Mouse (Mus musculus) left cerebral cortex, postnatal 36 days (tissue): ENCODE results near the gene Bcr. TPM values are rescaled to one million over a fixed set of nuclear protein-coding genes. Genes with fewer than 3 reads are reported as not detected.
A peak's percentile ranks its signal among the peaks of the same experiment; 100 is the strongest.

Experiments used
- DNase-seq, 2 experiments: peaks; one replicate each; pipeline ENCODE4 v3.0.0; 2021 to 2022; ENCODE audit warnings: low spot score in 2 of 2, mixed read lengths in 1 of 2
- intact Hi-C: fragments of 180-260 bp; cut with DNase I; formaldehyde crosslinking; loops from one replicate; pipeline ENCODE4 v1.15.1; 2025
- total RNA-seq, 2 experiments: library from RNA; stranded (reverse); gene quantifications; 2 replicates each; pipeline ENCODE4 v1.2.3; 2021

Gene Bcr
- total RNA-seq, 2 experiments from 2014 or later, result 89.8 to 116 TPM

- no peak for DNase-seq
- intact Hi-C loops, result no loop called here
Measured at GRCm38 (mm10) chr10:75085330-75085729, 24.9 kb downstream of the Bcr start.

DNA sequence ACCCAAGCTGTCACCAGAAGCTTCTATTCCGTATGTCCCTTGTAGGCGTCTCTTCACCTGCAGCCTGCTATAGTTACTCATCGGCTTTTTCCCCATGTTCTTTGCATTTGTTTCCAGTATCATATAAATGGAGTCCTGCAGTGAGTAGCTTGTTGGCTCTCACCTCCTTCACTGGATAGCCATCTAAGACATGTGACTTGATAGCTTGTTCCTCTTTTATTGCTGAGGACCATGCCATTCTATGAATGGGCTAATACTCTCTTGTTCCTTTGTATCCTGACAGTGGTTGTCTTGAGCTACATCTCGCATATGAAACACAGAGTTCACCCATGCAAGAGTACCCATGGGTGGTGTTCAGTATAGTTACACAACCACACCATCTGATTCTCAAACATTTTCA, 28.1 kb downstream of the Bcr start:
- DNase-seq, result no peak
- intact Hi-C loops, result no loop called here

DNA sequence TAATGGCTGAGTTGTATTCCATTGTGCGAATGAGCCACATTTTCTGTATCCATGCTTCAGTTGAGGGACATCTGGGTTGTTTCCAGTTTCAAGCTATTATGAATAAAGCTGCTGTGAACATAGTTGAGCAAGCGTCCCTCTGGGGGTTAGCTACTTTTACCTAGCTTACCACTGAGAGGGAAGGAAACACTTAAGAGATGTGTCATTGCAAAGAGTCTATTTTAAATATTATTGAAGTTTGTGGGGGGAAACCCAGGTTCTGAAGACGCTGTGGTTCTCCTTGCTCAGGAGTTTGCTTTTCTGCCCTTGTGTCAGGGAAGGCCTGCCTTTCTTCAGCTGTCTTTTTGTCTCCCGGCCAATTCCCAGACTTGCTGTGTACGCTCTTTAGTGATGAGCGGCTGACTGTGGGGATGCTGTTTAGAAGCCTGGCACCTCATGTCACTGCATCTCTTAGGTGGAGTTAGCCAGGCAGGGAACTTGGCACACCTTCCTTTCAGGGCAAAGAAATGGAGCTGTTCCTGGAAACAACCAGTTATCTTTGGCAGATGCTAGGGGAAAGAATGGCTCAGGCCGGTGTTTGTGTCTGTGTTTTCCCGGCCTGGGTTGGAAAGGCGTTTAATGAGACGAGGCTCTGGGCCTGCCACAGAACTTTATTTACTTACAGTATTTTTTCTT, 31.2 kb downstream of the Bcr start:
- intact Hi-C loops, result no loop called here
- no peak for DNase-seq

- intact Hi-C loops, result no loop called here
- DNase-seq, result no peak
Measured at GRCm38 (mm10) chr10:75093252-75093987, 33.0 kb downstream of the Bcr start.

- intact Hi-C loops, result no loop called here
- DNase-seq, result no peak
Measured at GRCm38 (mm10) chr10:75094338-75094737, 33.9 kb downstream of the Bcr start.

DNA sequence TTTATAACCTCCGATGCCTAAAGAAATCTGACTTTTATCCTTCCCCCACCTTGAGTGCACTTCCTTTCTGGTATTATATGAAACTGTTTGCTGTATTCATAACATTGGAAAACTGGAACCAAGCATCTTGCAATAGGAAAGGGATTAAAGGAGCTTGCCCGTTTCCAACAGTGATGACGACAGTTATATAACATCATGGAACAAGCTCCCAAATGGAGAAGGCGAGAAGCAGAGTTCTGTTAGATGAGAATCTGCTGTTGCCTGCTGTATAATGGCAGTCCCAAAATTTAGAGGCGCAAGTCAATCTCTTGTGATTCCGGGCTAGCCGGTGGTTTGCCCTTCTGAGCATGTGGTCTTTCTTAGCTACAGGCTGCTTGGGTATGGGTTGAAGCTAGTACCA, 34.8 kb downstream of the Bcr start:
- intact Hi-C loops, result no loop called here
- DNase-seq, result no peak

- intact Hi-C loops, result no loop called here
- no peak for DNase-seq
Measured at GRCm38 (mm10) chr10:75098446-75099183, 38.2 kb downstream of the Bcr start.

GRCm38 (mm10) chr10:75100298-75100697, 39.9 kb downstream of the Bcr start:
- peak; percentile 54 to 75 for DNase-seq
- intact Hi-C loops, result no loop called here

DNA sequence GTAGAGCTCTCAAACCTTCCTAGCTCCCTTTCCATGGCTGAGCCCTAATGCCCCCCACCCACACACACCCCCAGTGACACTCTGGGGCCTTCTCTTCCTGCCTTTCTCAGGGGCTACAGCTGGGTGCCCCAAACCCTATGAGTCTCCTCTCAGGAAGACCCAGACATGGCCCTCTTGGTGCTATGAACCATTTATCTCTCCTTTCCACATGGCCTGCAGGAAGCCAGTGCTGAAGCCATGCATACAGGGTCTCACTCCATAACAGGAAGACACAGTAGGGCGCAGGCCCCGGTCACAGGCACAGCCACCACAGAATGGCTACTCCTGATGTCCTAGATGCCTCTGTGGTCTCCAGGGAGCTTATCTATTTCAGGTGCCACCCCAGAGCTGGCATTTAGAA, 43.1 kb downstream of the Bcr start:
- DNase-seq, result no peak
- intact Hi-C loops, result no loop called here

- DNase-seq, result peak; percentile 47 to 49
- intact Hi-C loops, result no loop called here
Measured at GRCm38 (mm10) chr10:75104191-75105098, 44.1 kb downstream of the Bcr start.

DNA sequence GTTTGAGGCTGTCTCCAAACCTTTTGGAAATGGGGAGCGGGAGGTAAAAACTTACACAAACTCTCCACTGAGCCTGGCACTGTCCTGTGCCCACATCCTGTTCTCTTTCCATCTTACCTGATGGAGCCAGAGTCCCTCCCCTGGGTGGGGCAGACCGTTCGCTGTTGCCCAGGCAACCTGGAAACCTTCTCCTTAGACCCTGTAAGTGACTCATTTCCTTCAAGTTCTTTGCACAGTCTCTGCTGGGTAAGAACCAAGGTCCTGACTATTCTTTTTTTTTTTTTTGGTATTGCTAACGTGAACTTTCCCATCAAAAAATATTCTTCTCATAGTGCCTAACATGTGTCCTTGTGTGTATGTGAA, 44.7 kb downstream of the Bcr start:
- DNase-seq, result no peak
- intact Hi-C loops, result no loop called here

DNA sequence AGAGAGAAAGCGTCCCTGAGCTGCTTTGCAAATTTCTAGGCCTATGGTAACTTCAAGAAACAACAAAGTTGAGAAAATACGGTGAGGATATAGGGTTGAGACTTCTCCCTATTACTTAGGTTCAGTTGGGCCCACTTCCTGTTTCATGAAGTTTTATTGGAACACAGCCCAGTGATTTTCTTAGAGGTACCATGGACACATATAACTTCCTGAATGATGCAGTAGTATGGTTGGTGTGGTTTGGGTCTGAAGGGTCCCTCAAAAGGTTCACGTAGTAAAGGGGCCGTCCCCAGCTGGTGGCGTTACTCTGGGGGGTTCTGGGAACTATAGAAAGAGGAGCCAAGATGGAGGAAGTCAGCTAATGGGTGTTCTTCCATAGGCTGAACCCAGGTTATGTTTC, 45.3 kb downstream of the Bcr start:
- intact Hi-C loops, result no loop called here
- DNase-seq, result no peak

GRCm38 (mm10) chr10:75106940-75107381, 46.6 kb downstream of the Bcr start:
- no peak for DNase-seq
- intact Hi-C loops, result no loop called here

DNA sequence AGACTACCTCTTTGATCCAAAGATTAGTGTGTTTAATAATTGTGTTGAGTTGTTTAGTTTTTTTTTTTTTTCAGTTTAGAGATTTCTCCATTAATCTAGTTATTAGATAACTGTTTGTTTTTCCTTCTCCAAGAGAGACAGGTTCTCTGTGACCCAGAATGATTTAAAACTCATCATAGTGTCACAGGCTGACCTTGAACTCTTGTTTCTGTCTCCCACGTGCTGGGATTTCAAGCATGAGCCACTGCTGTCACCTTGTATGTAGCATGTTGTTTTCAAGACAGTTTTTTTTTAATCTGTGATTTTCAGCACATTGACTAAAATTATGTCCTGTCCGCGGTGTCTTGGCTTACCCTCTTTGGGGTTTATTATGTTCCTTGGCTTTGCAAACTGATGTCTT, 47.7 kb downstream of the Bcr start:
- DNase-seq, result no peak
- intact Hi-C loops, result no loop called here

DNA sequence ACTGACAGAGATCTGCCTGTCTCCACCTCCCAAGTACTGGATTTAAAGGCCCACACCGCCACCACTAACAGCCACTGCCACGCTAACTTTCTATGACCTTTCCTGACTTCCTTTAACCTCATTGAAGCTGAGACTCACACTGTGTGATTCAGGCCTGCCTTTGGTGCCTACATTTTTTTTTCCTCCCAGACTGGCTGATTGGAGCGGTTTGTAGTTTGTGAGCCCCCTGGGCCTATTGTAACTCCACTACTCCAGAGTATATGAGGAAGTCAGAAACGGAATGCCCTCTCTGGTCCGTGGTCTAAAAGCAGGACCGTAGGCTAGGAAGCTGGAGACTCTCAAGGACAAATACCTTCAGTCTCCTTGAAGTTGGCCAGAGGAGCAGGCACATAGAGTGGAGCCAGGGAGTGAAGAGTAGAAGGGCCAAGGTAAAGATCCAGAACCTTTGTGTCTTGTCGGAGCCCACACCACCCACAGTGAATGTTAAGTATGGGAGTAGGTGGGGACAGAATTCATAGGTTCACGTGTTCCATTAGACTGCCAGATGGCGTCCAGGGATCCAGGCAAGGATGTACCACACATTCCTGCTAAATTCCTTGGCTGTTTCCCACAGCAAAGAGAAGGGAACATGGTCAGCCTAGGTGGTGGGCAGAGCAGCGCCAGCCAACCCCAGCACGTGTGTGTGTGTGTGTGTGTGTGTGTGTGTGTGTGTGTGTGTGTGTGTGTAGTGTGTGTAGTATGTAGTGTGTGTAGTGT, 51.2 kb downstream of the Bcr start:
- intact Hi-C loops, result no loop called here
- no peak for DNase-seq

DNA sequence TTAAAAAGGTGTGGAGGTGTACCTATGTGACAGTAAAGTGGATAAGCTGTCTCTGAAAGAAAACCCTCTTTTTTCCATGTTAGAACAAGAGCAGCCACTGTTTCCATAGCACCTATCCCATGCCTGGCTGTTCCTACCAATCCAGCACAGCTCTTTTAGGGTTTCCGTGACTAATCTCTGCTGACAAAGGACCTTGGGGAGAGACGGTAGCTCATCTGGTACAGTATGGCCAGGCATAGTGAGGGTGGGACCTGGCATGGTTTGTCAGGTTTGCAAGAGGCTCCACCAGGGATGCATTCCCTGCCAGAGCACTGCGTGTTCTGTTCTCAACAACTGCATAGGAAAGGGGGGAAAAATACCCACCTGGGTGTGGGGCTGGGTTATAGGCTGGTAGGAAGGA, 52.0 kb downstream of the Bcr start:
- intact Hi-C loops, result no loop called here
- DNase-seq, result no peak

GRCm38 (mm10) chr10:75113620-75114019, 53.2 kb downstream of the Bcr start:
- DNase-seq, result no peak
- intact Hi-C loops, result no loop called here

DNA sequence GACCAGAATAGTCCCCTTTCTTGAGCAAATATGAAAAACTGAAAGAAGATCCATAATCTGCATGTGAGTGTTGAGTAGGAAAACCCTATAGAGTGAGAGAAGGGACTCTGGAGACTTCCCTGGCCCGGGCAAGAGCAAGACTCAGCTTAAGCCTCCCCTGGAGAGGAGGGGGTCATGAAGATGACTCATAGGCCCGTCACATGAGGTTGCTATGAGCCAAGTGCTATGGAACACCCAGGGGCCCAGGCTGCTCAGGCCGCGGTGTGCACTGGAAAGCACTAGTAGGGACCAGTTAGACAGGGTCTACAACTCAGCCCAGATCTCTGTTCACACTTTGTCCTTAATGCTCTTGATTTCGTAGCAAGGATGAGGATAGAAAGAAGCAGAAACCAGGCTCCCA, 54.8 kb downstream of the Bcr start:
- DNase-seq, result no peak
- intact Hi-C loops, result no loop called here

DNA sequence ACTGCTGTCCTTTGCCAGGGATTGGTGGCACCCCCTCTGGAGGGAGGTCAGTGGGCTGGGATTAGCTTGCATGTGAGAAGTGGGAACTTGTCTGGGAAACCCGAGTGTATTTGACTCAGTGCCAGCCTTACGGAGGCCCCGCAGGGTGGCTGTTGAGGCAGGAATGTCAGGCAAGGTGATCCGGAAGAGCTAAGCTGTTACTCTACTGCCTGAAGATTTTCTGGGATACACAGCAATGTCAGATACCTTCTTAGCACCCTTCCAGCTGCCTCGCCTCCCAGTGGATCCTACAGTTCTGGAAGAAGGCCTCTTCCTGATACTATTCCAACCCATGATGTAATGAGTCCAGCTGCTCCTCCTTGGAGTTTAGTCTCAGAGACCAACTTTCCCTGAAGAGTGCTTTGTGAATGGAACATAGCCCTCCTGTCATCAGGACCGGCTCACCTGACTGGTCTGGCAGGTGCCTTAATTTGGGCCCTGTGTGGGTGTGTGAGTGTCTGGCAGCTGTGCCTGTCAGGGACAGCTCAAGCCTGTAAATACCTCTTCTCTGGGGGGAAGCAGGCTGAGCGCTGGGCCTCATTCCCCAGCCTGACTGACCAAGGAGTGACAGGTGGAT, 56.6 kb downstream of the Bcr start:
- intact Hi-C loops, result no loop called here
- DNase-seq, result peak in 1 of 2 experiments; percentile 45
